Mouse (Mus musculus) cerebellum, adult (tissue): Measurements from ENCODE around the gene Luc7l2.
A peak's percentile ranks its signal among the peaks of the same experiment; 100 is the strongest.

Experiments used
- ATAC-seq: cut with Nextera tagmentation; 2 replicates; pipeline ENCODE4 v1.9.2; 2017; ENCODE audit warnings: mild to moderate bottlenecking, moderate library complexity, mixed read lengths; ENCODE audit not compliant: insufficient number of reproducible peaks, low FRiP score, low TSS enrichment

Luc7l2 gene

GRCm38 (mm10) chr6:38641645-38642044 is 90.5 kb downstream of the Luc7l2 start:
- no peak for ATAC-seq

- ATAC-seq, result no peak
These were observed 91.5 kb downstream of the Luc7l2 start for GRCm38 (mm10) chr6:38642593-38642992.

- no peak for ATAC-seq
These were observed 91.9 kb downstream of the Luc7l2 start for GRCm38 (mm10) chr6:38643039-38643438.

GRCm38 (mm10) chr6:38649545-38649944 is 98.4 kb downstream of the Luc7l2 start:
- ATAC-seq, result no peak

- peak; percentile 79 for ATAC-seq
These were observed 99.3 kb downstream of the Luc7l2 start for GRCm38 (mm10) chr6:38650263-38650937.
